Mouse (Mus musculus): ENCODE measurements at regions not wholly inside any gene's neighbourhood (a gene's known extent, or its start where the extent isn't known, plus 50 kb on each side); places are given as distances from the start of the nearest gene placed in this dataset.
"Not testable (repeated sequence)": the region's sequence is repeated elsewhere in the genome, so short reads cannot be mapped to it uniquely, and the experiment has no call there.

GRCm38 (mm10) chr2:108756251-108756650 is 524.3 kb upstream of the Kif18a start:
- DNase-seq (ENCODE audit: low spot score in 2 of 2), result no peak

- DNase-seq (ENCODE audit: low spot score in 2 of 2), result no peak
These were observed 515.8 kb upstream of the Kif18a start for GRCm38 (mm10) chr2:108764703-108765102.

- DNase-seq (ENCODE audit: low spot score in 2 of 2), result no peak
These were observed 514.1 kb upstream of the Kif18a start for GRCm38 (mm10) chr2:108766461-108766860.

- DNase-seq (ENCODE audit: low spot score in 2 of 2), result no peak
These were observed 510.2 kb upstream of the Kif18a start for GRCm38 (mm10) chr2:108770383-108770782.

- DNase-seq (ENCODE audit: low spot score in 2 of 2), result no peak
These were observed 497.1 kb upstream of the Kif18a start for GRCm38 (mm10) chr2:108783457-108783856.

GRCm38 (mm10) chr2:108785161-108785957 is 495.2 kb upstream of the Kif18a start:
- DNase-seq (ENCODE audit: low spot score in 2 of 2), result no peak

GRCm38 (mm10) chr2:108789166-108789565 is 491.4 kb upstream of the Kif18a start:
- DNase-seq (ENCODE audit: low spot score in 2 of 2), result no peak

GRCm38 (mm10) chr2:108795145-108795544 is 485.4 kb upstream of the Kif18a start:
- DNase-seq (ENCODE audit: low spot score in 2 of 2), result no peak

- no peak for DNase-seq (ENCODE audit: low spot score in 2 of 2)
These were observed 483.5 kb upstream of the Kif18a start for GRCm38 (mm10) chr2:108796816-108797581.

GRCm38 (mm10) chr2:108812367-108812766 is 468.2 kb upstream of the Kif18a start:
- no peak for DNase-seq (ENCODE audit: low spot score in 2 of 2)

GRCm38 (mm10) chr2:108813040-108813566 is 467.4 kb upstream of the Kif18a start:
- no peak for DNase-seq (ENCODE audit: low spot score in 2 of 2)

- DNase-seq (ENCODE audit: low spot score in 2 of 2), result no peak
These were observed 464.0 kb upstream of the Kif18a start for GRCm38 (mm10) chr2:108816579-108816978.

GRCm38 (mm10) chr2:108824025-108824424 is 456.5 kb upstream of the Kif18a start:
- DNase-seq (ENCODE audit: low spot score in 2 of 2), result no peak

GRCm38 (mm10) chr2:108825981-108826380 is 454.6 kb upstream of the Kif18a start:
- DNase-seq (ENCODE audit: low spot score in 2 of 2), result no peak

GRCm38 (mm10) chr2:108827106-108827838 is 453.3 kb upstream of the Kif18a start:
- no peak for DNase-seq (ENCODE audit: low spot score in 2 of 2)

- no peak for DNase-seq (ENCODE audit: low spot score in 2 of 2)
These were observed 452.4 kb upstream of the Kif18a start for GRCm38 (mm10) chr2:108827974-108828700.

- DNase-seq (ENCODE audit: low spot score in 2 of 2), result not testable (repeated sequence)
These were observed 436.7 kb upstream of the Kif18a start for GRCm38 (mm10) chr2:108843855-108844254.

GRCm38 (mm10) chr2:108848051-108848450 is 432.5 kb upstream of the Kif18a start:
- DNase-seq (ENCODE audit: low spot score in 2 of 2), result no peak

- DNase-seq (ENCODE audit: low spot score in 2 of 2), result no peak
These were observed 426.1 kb upstream of the Kif18a start for GRCm38 (mm10) chr2:108854399-108854798.

GRCm38 (mm10) chr2:108877141-108877540 is 403.4 kb upstream of the Kif18a start:
- DNase-seq (ENCODE audit: low spot score in 2 of 2), result no peak

- no peak for DNase-seq (ENCODE audit: low spot score in 2 of 2)
These were observed 402.9 kb upstream of the Kif18a start for GRCm38 (mm10) chr2:108877676-108878075.

Data from urinary bladder, postnatal 36 days (tissue).